Mouse (Mus musculus) forebrain, embryonic 10.5 days (tissue): Measurements from ENCODE around the gene Rxfp4. TPM values are rescaled to one million over a fixed set of nuclear protein-coding genes. Genes with fewer than 3 reads are reported as not detected.
"Not testable (repeated sequence)": the region's sequence is repeated elsewhere in the genome, so short reads cannot be mapped to it uniquely, and the experiment has no call there.

Experiments used
- DNase-seq: peaks from one replicate; pipeline ENCODE4 v3.0.0-alpha.2; 2017; ENCODE audit warnings: low spot score; ENCODE audit errors: extremely low spot score
- H3K27ac ChIP-seq: fragments of 300-500 bp; sonication (generic); 2 replicates; pipeline ENCODE4 v1.5.1; 2016; ENCODE audit warnings: mild to moderate bottlenecking
- H3K27me3 ChIP-seq: fragments of 300-500 bp; sonication (generic); 2 replicates; pipeline ENCODE4 v1.6.1; 2016; ENCODE audit warnings: mild to moderate bottlenecking; ENCODE audit not compliant: poor library complexity, severe bottlenecking
- H3K36me3 ChIP-seq: fragments of 300-500 bp; sonication (generic); replicated peaks from 2 replicates; pipeline ENCODE4 v1.6.1; 2016; ENCODE audit warnings: mild to moderate bottlenecking, moderate library complexity
- H3K4me1 ChIP-seq: fragments of 300-500 bp; sonication (generic); 2 replicates; pipeline ENCODE4 v1.6.1; 2016
- H3K4me3 ChIP-seq: fragments of 300-500 bp; sonication (generic); 2 replicates; pipeline ENCODE4 v1.5.1; 2016; ENCODE audit warnings: mild to moderate bottlenecking, moderate library complexity
- H3K9me3 ChIP-seq: fragments of 300-500 bp; sonication (generic); 2 replicates; pipeline ENCODE4 v1.6.1; 2016; ENCODE audit warnings: mild to moderate bottlenecking, moderate library complexity
- WGBS: fragments of 180-500 bp; shearing (Covaris S2); methylation state at CpG from one replicate; pipeline ENCODE4 v1.1.7; 2016; 5-methylcytosine and 5-hydroxymethylcytosine counted together
- polyA plus RNA-seq: library from polyadenylated mRNA; unstranded; fragments of >200 nt; fragmentation: Nextera tagmentation; extraction: Ambion mirVana; gene quantifications from 2 replicates; pipeline ENCODE4 v1.2.1, GENCODE M21; 2016

Gene Rxfp4
- polyA plus RNA-seq, 1 experiment from 2014 or later, result not detected

DNA sequence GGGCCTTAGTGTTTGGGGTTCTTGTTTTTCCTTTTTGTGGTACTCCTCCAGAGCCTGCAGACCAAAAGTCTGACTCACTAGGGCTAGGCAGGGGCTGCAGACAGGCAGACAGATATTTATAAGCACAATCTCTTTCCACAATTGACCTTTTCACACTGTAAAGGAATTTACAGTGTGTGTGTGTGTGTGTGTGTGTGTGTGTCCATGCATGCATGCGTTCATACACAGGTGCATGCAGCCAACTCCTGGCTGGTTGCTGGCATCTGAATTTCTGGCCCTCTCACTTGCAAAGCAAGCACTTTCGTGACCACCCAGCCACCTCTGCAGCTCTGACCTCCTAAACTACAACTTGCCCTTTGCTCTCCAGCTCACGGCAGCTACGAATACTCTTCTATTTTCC is 43.9 kb downstream of the Rxfp4 start:
- H3K4me1 ChIP-seq, result peaks cover 18% of the 10 kb centered on the region
- H3K9me3 ChIP-seq, result no peaks in the 10 kb centered on the region
- no peak overlapping the region for H3K4me3 ChIP-seq
- H3K27me3 ChIP-seq, result peaks cover 8% of the 10 kb centered on the region
- no peak for DNase-seq
- no peak overlapping the region for H3K27ac ChIP-seq
- H3K36me3 ChIP-seq, result no peaks in the 10 kb centered on the region
- WGBS, result 83% methylated on average over 4 of the region's 4 CpGs

DNA sequence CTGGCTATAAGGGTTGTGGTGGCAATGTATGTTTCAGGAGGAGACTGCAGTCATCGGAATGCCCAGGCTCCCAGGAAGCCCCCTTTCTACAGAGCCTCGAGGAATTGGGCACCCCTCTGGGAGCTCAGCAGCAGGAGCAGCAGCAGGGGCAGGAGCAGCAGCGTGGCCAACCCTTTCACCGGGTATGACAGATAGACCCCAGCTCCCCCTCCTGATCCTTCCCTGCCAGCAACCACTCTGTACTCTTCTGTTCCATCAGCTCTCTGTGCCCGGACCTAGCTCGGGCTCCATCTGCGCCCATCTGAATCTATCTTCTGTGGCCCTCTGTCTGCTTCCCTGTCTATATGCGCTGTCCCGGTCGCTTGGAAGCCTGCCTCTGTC is 45.2 kb downstream of the Rxfp4 start:
- peaks cover 20% of the 10 kb centered on the region for H3K4me1 ChIP-seq
- H3K27me3 ChIP-seq, result peaks cover 8% of the 10 kb centered on the region
- no peaks in the 10 kb centered on the region for H3K36me3 ChIP-seq
- peak overlapping the region; percentile 54 for H3K4me3 ChIP-seq
- 18% methylated on average over 10 of the region's 10 CpGs for WGBS
- H3K27ac ChIP-seq, result peak overlapping the region; percentile 78
- DNase-seq, result no peak
- H3K9me3 ChIP-seq, result no peaks in the 10 kb centered on the region

DNA sequence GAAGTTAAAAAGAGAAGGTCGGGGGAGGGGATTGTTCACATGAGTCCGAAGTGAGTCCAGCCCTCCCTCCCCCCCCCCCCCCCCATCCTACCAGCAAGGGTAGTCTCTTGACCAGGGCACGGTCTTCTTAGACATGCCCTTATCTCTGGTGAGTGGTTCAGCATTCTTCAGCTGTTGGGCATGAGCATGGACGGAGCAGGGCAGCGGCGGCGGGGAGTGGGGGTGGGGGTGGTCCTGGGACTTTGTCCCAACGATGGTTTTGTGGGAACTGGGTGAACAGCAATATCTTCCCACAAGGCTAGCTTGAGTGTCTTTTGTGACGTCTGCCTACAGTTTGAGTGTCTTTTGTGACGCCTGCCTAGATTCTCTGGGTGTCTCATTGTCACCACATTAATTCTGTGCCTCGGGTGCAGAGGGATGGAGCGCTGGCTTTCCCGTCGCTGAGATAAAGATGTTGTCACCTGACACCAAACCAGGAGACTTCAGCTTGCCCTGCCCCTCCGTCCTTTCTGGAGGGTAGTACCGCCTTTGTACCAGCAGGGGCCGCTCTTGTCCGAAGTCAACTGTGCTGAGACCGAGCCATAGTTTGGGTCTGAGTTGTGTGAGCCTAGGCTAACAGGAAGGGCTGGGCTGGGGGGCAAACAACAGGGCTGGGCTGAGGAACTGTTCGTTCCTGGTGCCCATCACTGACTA is 45.7 kb downstream of the Rxfp4 start:
- no peaks in the 10 kb centered on the region for H3K36me3 ChIP-seq
- peaks cover 20% of the 10 kb centered on the region for H3K4me1 ChIP-seq
- peak overlapping the region; percentile 78 for H3K27ac ChIP-seq
- peak; percentile 93 for DNase-seq
- WGBS, result 0% methylated on average over 20 of the region's 20 CpGs
- H3K27me3 ChIP-seq, result peaks cover 8% of the 10 kb centered on the region
- no peaks in the 10 kb centered on the region for H3K9me3 ChIP-seq
- H3K4me3 ChIP-seq, result peak overlapping the region; percentile 54

DNA sequence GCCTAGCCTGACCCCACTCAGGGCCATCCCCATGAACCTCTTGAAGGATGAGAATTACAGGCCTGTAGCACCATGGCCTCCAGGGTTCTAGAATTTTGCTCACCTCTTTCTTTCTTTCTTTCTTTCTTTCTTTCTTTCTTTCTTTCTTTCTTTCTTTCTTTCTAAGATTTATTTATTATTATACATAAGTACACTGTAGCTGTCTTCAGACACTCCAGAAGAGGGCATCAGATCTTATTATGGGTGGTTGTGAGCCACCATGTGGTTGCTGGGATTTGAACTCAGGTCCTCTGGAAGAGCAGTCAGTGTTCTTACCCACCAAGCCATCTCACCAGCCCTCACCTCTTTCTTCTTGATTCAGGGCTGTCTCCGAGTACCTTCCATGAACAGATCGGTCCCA is 47.3 kb downstream of the Rxfp4 start, which contains the start of gene Arhgef2:
Arhgef2 (plus strand) TSS at position 301 of the 400 bp plus-strand sequence.
- WGBS, result 100% methylated on average over 2 of the region's 2 CpGs
- not testable (repeated sequence) for DNase-seq, H3K36me3 ChIP-seq, H3K9me3 ChIP-seq, H3K27me3 ChIP-seq
- Histone ChIP-seq H3K4me1 (peaks cover 20% of the 10 kb centered on the region), H3K27ac (peak within 1 kb of the TSS; percentile 78), H3K4me3 (peak within 1 kb of the TSS; percentile 54)

DNA sequence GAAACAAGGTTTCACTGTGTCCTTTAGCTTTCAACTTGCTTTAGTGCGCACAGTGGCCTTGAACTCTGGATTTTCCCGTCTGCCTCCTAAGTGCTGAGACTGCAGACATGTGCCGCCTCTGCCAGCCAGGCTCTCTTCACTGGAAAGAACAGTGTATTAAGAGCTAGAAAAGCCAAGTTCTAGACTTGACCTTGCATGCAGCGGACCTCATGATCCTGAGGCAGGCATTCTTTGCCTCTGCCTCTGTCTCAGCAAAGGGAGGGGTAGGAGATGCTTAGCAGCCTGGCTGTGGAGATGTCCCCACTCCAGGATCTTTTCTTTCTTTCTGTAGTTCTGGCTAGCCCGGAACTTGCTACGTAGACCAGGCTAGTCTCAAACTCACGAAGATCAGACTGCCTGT is 48.1 kb downstream of the Rxfp4 start:
- peaks cover 8% of the 10 kb centered on the region for H3K27me3 ChIP-seq
- 90% methylated on average over 7 of the region's 7 CpGs for WGBS
- no peak overlapping the region for H3K4me3 ChIP-seq
- H3K4me1 ChIP-seq, result peaks cover 20% of the 10 kb centered on the region
- H3K36me3 ChIP-seq, result no peaks in the 10 kb centered on the region
- no peak overlapping the region for H3K27ac ChIP-seq
- DNase-seq, result no peak
- no peaks in the 10 kb centered on the region for H3K9me3 ChIP-seq

DNA sequence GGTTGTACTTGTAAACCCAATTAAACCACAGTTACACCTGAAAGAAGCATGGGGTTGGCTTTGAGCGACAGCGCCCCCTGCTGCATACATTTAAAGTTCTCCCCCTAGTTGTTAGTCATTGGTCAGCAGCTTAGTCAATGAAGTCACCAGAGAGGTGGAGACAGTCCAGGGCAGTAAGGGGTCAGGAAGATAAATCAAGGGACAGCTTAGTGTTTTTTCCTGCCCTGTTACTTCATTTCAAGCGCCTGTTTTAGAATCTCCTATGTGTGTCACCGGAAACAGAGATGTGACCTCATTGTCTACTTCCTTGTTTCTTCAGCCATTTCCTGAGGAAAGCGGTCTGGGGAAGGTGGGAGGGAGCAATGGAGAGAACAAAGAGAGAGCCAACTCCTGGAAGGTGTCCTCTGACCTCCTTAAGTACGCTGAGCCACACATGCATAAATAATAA is 49.2 kb downstream of the Rxfp4 start:
- Histone ChIP-seq H3K4me1 (peaks cover 20% of the 10 kb centered on the region), H3K9me3 (no peaks in the 10 kb centered on the region), H3K27ac (no peak overlapping the region), H3K4me3 (no peak overlapping the region), H3K36me3 (no peaks in the 10 kb centered on the region), H3K27me3 (peaks cover 8% of the 10 kb centered on the region)
- WGBS, result 31% methylated on average over 6 of the region's 6 CpGs
- DNase-seq, result peak; percentile 68

DNA sequence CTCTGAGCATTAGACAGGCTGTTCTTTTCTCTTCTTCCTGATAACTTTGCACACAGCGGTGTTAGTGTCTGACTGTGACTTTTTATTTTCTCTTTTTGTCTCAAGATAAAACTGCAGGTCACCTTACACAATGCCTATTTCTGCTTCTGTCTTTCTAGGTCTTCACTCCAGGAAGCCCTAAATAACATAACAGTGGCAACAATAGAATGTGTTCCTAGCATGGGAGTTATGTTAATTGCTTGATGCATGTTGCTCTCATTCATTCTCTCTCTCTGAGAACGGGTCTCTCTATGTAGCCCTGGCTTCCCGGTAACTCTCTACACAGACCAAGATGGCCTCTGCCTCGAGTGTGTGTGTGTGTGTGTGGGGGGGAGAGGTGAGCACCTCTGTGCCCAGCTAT is 50.5 kb downstream of the Rxfp4 start:
- 80% methylated on average over 4 of the region's 4 CpGs for WGBS
- Histone ChIP-seq H3K27me3 (peaks cover 8% of the 10 kb centered on the region), H3K4me1 (peaks cover 13% of the 10 kb centered on the region), H3K4me3 (no peak overlapping the region), H3K9me3 (no peaks in the 10 kb centered on the region), H3K36me3 (no peaks in the 10 kb centered on the region), H3K27ac (no peak overlapping the region)
- no peak for DNase-seq

Other genes with a start within 250 kb of the Rxfp4 start
- 177 and 181 TPM in 2 replicates for gene Pmf1, start 242.8 kb downstream of the Rxfp4 start, polyA plus RNA-seq
- gene Slc25a44, start 228.0 kb downstream of the Rxfp4 start, polyA plus RNA-seq, result 17.9 and 20.0 TPM in 2 replicates
- gene Sema4a, start 192.0 kb downstream of the Rxfp4 start, polyA plus RNA-seq, result 5.9 and 6.7 TPM in 2 replicates
- 11.6 and 11.8 TPM in 2 replicates for gene Lmna, start 143.2 kb downstream of the Rxfp4 start, polyA plus RNA-seq
- 27.4 and 28.6 TPM in 2 replicates for gene Mex3a, start 120.7 kb downstream of the Rxfp4 start, polyA plus RNA-seq
- 2.8 and 4.0 TPM in 2 replicates for gene Rab25, start 104.8 kb downstream of the Rxfp4 start, polyA plus RNA-seq
- 172 and 174 TPM in 2 replicates for gene Lamtor2, start 100.1 kb downstream of the Rxfp4 start, polyA plus RNA-seq
- 73.4 and 77.4 TPM in 2 replicates for gene Ubqln4, start 99.4 kb downstream of the Rxfp4 start, polyA plus RNA-seq
- 174 and 188 TPM in 2 replicates for gene Ssr2, start 77.3 kb downstream of the Rxfp4 start, polyA plus RNA-seq
- gene Arhgef2, start 47.2 kb downstream of the Rxfp4 start, polyA plus RNA-seq, result 79.3 and 92.6 TPM in 2 replicates
- 86.3 and 97.3 TPM in 2 replicates for gene Khdc4, start 32.7 kb upstream of the Rxfp4 start, polyA plus RNA-seq
- gene Rit1, start 63.7 kb upstream of the Rxfp4 start, polyA plus RNA-seq, result 32.3 and 34.3 TPM in 2 replicates
- gene Syt11, start 122.0 kb upstream of the Rxfp4 start, polyA plus RNA-seq, result 121 and 123 TPM in 2 replicates
- gene Gon4l, start 182.1 kb upstream of the Rxfp4 start, polyA plus RNA-seq, result 17.5 and 18.4 TPM in 2 replicates